Mouse (Mus musculus) embryonic facial prominence, embryonic 14.5 days (tissue): ENCODE results near the gene Pdap1. TPM values are rescaled to one million over a fixed set of nuclear protein-coding genes. Genes with fewer than 3 reads are reported as not detected.
"Not testable (repeated sequence)": the region's sequence is repeated elsewhere in the genome, so short reads cannot be mapped to it uniquely, and the experiment has no call there.

ENCODE experiments used
- ATAC-seq: fragments of 200-750 bp; cut with Nextera tagmentation; 2 replicates; pipeline ENCODE4 v1.8.0; 2017; ENCODE audit warnings: low read depth, moderate number of reproducible peaks, moderate TSS enrichment
- DNase-seq: peaks from one replicate; pipeline ENCODE4 v3.0.0-alpha.2; 2015; ENCODE audit warnings: low spot score
- H3K27ac ChIP-seq: fragments of 300-500 bp; sonication (generic); replicated peaks from 2 replicates; pipeline ENCODE4 v1.5.1; 2014; ENCODE audit warnings: low read depth, mild to moderate bottlenecking, low read length, moderate library complexity
- H3K27me3 ChIP-seq: fragments of 300-500 bp; sonication (generic); replicated peaks from 2 replicates; pipeline ENCODE4 v1.6.1; 2014; ENCODE audit warnings: low read length; ENCODE audit not compliant: control insufficient read depth, insufficient read depth
- H3K36me3 ChIP-seq: fragments of 300-500 bp; sonication (generic); 2 replicates; pipeline ENCODE4 v1.6.1; 2014; ENCODE audit warnings: low read length, mixed read lengths; ENCODE audit not compliant: control insufficient read depth, insufficient read depth
- H3K4me1 ChIP-seq: fragments of 300-500 bp; sonication (generic); 2 replicates; pipeline ENCODE4 v1.6.1; 2014; ENCODE audit warnings: antibody characterized with exemption, low read length; ENCODE audit not compliant: control insufficient read depth, insufficient read depth
- H3K4me2 ChIP-seq: fragments of 300-500 bp; sonication (generic); 2 replicates; pipeline ENCODE4 v1.6.1; 2014; ENCODE audit warnings: low read depth, mild to moderate bottlenecking, low read length, moderate library complexity, mixed read lengths
- H3K4me3 ChIP-seq: fragments of 300-500 bp; sonication (generic); 2 replicates; pipeline ENCODE4 v1.5.1; 2014; ENCODE audit warnings: low read depth, mild to moderate bottlenecking, low read length
- H3K9ac ChIP-seq: fragments of 300-500 bp; sonication (generic); 2 replicates; pipeline ENCODE4 v1.6.1; 2014; ENCODE audit warnings: low read depth, mild to moderate bottlenecking, low read length, moderate library complexity, mixed read lengths
- H3K9me3 ChIP-seq: fragments of 300-500 bp; sonication (generic); 2 replicates; pipeline ENCODE4 v1.6.1; 2016; ENCODE audit warnings: low read length; ENCODE audit not compliant: control insufficient read depth
- WGBS: fragments of 180-500 bp; shearing (Covaris S2); extraction: QIAGEN DNeasy Blood & Tissue Kit; methylation state at CpG from one replicate; pipeline ENCODE4 v1.1.7; 2014; 5-methylcytosine and 5-hydroxymethylcytosine counted together
- polyA plus RNA-seq: library from polyadenylated mRNA; unstranded; fragments of >200 nt; fragmentation: Nextera tagmentation; extraction: Ambion mirVana; gene quantifications from 2 replicates; pipeline ENCODE4 v1.2.1, GENCODE M21; 2014

Gene Pdap1
- polyA plus RNA-seq, 1 experiment from 2014 or later: 97.1 TPM

DNA sequence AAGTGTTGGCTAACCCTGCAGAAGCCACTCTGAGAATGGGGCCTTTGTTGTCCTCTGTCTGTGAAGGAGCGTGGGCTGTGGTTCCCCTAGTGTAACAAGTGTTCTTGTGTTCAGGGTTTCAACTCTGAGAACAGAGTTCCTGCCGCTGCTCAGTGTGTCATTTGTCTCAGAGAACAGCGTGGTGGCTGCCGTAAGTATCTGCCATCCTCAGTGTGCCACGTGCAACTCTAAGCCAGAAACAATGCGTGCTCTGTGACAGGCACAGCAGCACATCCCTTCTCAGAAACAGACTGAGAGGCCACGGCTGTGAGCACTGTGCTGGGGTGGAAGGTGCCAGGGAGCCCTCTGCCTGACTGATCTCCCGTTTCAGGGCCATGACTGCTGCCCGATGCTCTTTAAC, 35.7 kb downstream of the Pdap1 start:
- peak; percentile 31 for DNase-seq
- Histone ChIP-seq H3K9me3 (no peaks in the 10 kb centered on the region), H3K4me3 (no peak overlapping the region), H3K4me2 (no peak overlapping the region), H3K36me3 (peaks cover 97% of the 10 kb centered on the region), H3K9ac (no peak overlapping the region), H3K4me1 (no peaks in the 10 kb centered on the region), H3K27ac (no peak overlapping the region), H3K27me3 (no peaks in the 10 kb centered on the region)
- ATAC-seq: peak; percentile 62; the same call in 1 of the 2 replicates
- 55% methylated on average over 8 of the region's 9 CpGs for WGBS

DNA sequence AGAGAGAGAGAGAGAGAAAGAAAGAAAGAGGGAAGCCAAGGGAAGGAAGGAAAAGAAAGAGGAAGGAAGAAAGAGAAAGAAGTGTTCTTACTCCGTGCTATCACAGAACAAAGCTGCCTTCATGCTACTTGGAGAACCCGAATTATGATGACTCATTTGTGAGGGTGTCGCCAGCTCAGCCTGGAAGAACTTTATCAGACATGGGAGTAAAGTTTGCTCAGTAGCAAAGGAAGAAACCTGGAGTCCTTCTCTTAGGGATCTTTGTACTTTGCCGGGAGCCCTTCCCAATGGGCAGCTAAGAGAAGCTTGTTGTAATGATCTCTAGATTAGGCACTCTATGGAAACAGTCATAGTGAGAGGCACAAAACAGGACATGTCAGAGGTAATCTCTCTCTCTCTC, 37.3 kb downstream of the Pdap1 start:
- DNase-seq: no peak
- ATAC-seq: no peak
- no peaks in the 10 kb centered on the region for H3K27me3 ChIP-seq
- no peaks in the 10 kb centered on the region for H3K4me1 ChIP-seq
- WGBS: 94% methylated on average over 4 of the region's 4 CpGs
- H3K4me2 ChIP-seq: no peak overlapping the region
- H3K9me3 ChIP-seq: no peaks in the 10 kb centered on the region
- H3K27ac ChIP-seq: no peak overlapping the region
- no peak overlapping the region for H3K9ac ChIP-seq
- peaks cover 99% of the 10 kb centered on the region for H3K36me3 ChIP-seq
- no peak overlapping the region for H3K4me3 ChIP-seq

GRCm38 (mm10) chr5:145101451-145101850, 38.6 kb downstream of the Pdap1 start:
- not testable (repeated sequence) for H3K4me3 ChIP-seq, H3K9me3 ChIP-seq, H3K27me3 ChIP-seq, H3K27ac ChIP-seq, DNase-seq, H3K4me1 ChIP-seq, H3K4me2 ChIP-seq, ATAC-seq, H3K9ac ChIP-seq
- WGBS: 96% methylated on average over 11 of the region's 11 CpGs
- H3K36me3 ChIP-seq: peaks cover 98% of the 10 kb centered on the region

- H3K9ac ChIP-seq: no peak overlapping the region
- H3K9me3 ChIP-seq: no peaks in the 10 kb centered on the region
- no peaks in the 10 kb centered on the region for H3K27me3 ChIP-seq
- ATAC-seq: no peak
- H3K4me3 ChIP-seq: no peak overlapping the region
- peaks cover 98% of the 10 kb centered on the region for H3K36me3 ChIP-seq
- no peaks in the 10 kb centered on the region for H3K4me1 ChIP-seq
- 95% methylated on average over 9 of the region's 9 CpGs for WGBS
- no peak overlapping the region for H3K4me2 ChIP-seq
- H3K27ac ChIP-seq: no peak overlapping the region
- DNase-seq: no peak
These were observed 39.1 kb downstream of the Pdap1 start for GRCm38 (mm10) chr5:145100960-145101359.

DNA sequence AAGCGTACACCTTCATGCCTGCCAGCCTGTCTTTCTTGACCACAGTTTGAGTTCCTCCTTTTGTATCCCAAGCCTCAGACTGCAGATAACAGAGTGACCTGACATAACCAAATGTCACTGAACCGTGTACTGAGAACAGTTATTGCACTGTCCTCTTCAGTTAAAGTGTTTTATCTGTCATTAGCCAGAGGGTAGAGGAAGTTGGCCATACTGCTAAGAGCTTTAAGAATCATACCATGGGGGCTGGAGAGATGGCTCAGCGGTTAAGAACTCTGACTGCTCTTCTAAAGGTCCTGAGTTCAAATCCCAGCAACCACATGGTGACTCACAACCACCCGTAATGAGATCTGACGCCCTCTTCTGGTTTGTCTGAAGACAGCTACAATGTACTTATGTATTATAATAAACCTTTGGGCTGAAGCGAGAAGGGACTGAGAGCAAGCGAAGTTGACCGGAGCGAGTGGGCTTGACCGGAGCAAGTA, 41.7 kb downstream of the Pdap1 start:
- Histone ChIP-seq H3K9me3 (no peaks in the 10 kb centered on the region), H3K27me3 (no peaks in the 10 kb centered on the region), H3K4me3 (no peak overlapping the region), H3K9ac (no peak overlapping the region), H3K4me2 (no peak overlapping the region), H3K36me3 (peaks cover 97% of the 10 kb centered on the region), H3K4me1 (no peaks in the 10 kb centered on the region), H3K27ac (no peak overlapping the region)
- DNase-seq (no peak), ATAC-seq (no peak)
- WGBS: 92% methylated on average over 10 of the region's 10 CpGs

DNA sequence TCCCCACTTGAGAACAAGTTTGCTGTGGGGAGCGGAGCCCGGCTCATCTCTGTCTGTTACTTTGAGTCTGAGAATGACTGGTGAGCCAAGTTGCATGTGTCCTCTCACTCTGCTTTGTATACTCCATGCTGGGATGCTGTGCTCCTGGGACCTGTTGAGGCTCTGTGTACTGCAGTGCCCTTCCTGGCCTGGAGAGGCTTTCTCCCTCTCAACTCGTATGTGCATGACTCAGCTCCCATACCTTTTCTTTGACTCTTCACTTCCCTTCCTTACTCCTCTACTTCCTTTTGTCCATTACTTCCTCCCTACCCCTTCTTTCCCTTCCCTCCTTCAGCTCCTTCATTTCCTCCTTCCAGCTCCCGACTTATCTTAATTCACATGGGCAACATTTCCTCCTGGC, 43.8 kb downstream of the Pdap1 start:
- peaks cover 98% of the 10 kb centered on the region for H3K36me3 ChIP-seq
- WGBS: 87% methylated on average over 4 of the region's 4 CpGs

GRCm38 (mm10) chr5:145089878-145090277, 50.2 kb downstream of the Pdap1 start:
- Histone ChIP-seq H3K4me3 (no peak overlapping the region), H3K9ac (no peak overlapping the region), H3K4me2 (no peak overlapping the region), H3K27ac (no peak overlapping the region), H3K4me1 (peaks cover 2% of the 10 kb centered on the region; the same call in 1 of the 2 replicates), H3K27me3 (no peaks in the 10 kb centered on the region), H3K36me3 (peaks cover 48% of the 10 kb centered on the region), H3K9me3 (no peaks in the 10 kb centered on the region)
- no peak for ATAC-seq
- DNase-seq: no peak
- WGBS: 85% methylated on average over 3 of the region's 3 CpGs

More for the DNA sequence above, 43.8 kb downstream of the Pdap1 start:
- Histone ChIP-seq H3K27ac (no peak overlapping the region), H3K9me3 (no peaks in the 10 kb centered on the region), H3K4me1 (no peaks in the 10 kb centered on the region), H3K4me3 (no peak overlapping the region), H3K27me3 (no peaks in the 10 kb centered on the region), H3K4me2 (no peak overlapping the region), H3K9ac (no peak overlapping the region)
- DNase-seq (no peak), ATAC-seq (no peak)

GRCm38 (mm10) chr5:145088186-145088585, 51.9 kb downstream of the Pdap1 start:
- no peak overlapping the region for H3K9ac ChIP-seq
- no peak overlapping the region for H3K4me2 ChIP-seq
- no peaks in the 10 kb centered on the region for H3K9me3 ChIP-seq
- no peak overlapping the region for H3K27ac ChIP-seq
- WGBS: 95% methylated on average over 2 of the region's 2 CpGs
- peaks cover 32% of the 10 kb centered on the region for H3K36me3 ChIP-seq
- no peaks in the 10 kb centered on the region for H3K27me3 ChIP-seq
- DNase-seq (no peak), ATAC-seq (no peak)
- no peak overlapping the region for H3K4me3 ChIP-seq
- peaks cover 6% of the 10 kb centered on the region; the same call in 1 of the 2 replicates for H3K4me1 ChIP-seq

DNA sequence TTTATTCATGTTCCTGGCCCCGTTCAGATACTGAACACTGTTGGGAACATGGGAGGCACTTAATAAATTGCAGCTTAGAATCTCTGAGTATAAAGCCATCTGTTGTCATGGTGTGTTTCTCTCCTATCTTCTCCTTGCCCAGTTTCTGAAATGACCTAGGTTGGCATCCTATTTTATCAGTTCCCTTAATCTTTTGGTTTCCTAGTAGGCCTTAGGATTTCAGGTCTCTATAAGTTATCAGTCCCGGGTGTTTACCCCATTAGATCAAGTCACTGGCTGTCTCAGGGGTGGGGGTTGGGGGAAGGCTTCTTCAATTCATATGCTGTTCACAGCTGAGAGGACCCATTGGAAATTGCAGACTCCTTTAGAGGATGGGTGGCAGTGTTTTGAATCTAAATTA, 55.2 kb downstream of the Pdap1 start:
- Histone ChIP-seq H3K9me3 (no peaks in the 10 kb centered on the region), H3K27ac (no peak overlapping the region), H3K27me3 (no peaks in the 10 kb centered on the region), H3K36me3 (peaks cover 10% of the 10 kb centered on the region; the same call in 1 of the 2 replicates), H3K9ac (peak overlapping the region; percentile 96), H3K4me2 (peak overlapping the region; percentile 83), H3K4me1 (peaks cover 6% of the 10 kb centered on the region; the same call in 1 of the 2 replicates), H3K4me3 (peak overlapping the region; percentile 92)
- DNase-seq (no peak), ATAC-seq (no peak)
- 74% methylated on average over 2 of the region's 2 CpGs for WGBS
